Mouse (Mus musculus) limb, embryonic 15.5 days (tissue): ENCODE results near the gene Omp. TPM values are rescaled to one million over a fixed set of nuclear protein-coding genes. Genes with fewer than 3 reads are reported as not detected.

Experiments
- ATAC-seq: fragments of 200-750 bp; cut with Nextera tagmentation; 2 replicates; pipeline ENCODE4 v1.8.0; 2017; ENCODE audit warnings: low read depth, moderate TSS enrichment; ENCODE audit not compliant: insufficient number of reproducible peaks, low FRiP score, low TSS enrichment
- H3K27ac ChIP-seq: fragments of 300-500 bp; sonication (generic); 2 replicates; pipeline ENCODE4 v1.5.1; 2015; ENCODE audit warnings: moderate library complexity, mild to moderate bottlenecking, inconsistent platforms
- H3K27me3 ChIP-seq: fragments of 300-500 bp; sonication (generic); 2 replicates; pipeline ENCODE4 v1.6.1; 2015; ENCODE audit warnings: inconsistent platforms
- H3K36me3 ChIP-seq: fragments of 300-500 bp; sonication (generic); 2 replicates; pipeline ENCODE4 v1.6.1; 2015; ENCODE audit warnings: inconsistent platforms
- H3K4me1 ChIP-seq: fragments of 300-500 bp; sonication (generic); 2 replicates; pipeline ENCODE4 v1.6.1; 2015; ENCODE audit warnings: inconsistent platforms
- H3K4me2 ChIP-seq: fragments of 300-500 bp; sonication (generic); 2 replicates; pipeline ENCODE4 v1.6.1; 2015; ENCODE audit warnings: mild to moderate bottlenecking, inconsistent platforms
- H3K4me3 ChIP-seq: fragments of 300-500 bp; sonication (generic); 2 replicates; pipeline ENCODE4 v1.5.1; 2015; ENCODE audit warnings: mild to moderate bottlenecking, inconsistent platforms
- H3K9ac ChIP-seq: fragments of 300-500 bp; sonication (generic); 2 replicates; pipeline ENCODE4 v1.6.1; 2015; ENCODE audit warnings: inconsistent platforms
- H3K9me3 ChIP-seq: fragments of 300-500 bp; sonication (generic); 2 replicates; pipeline ENCODE4 v1.6.1; 2016; ENCODE audit warnings: inconsistent platforms
- WGBS: fragments of 180-500 bp; shearing (Covaris S2); methylation state at CpG from one replicate; pipeline ENCODE4 v1.1.7; 2015; 5-methylcytosine and 5-hydroxymethylcytosine counted together
- polyA plus RNA-seq: library from polyadenylated mRNA; unstranded; fragments of >200 nt; fragmentation: Nextera tagmentation; extraction: Ambion mirVana; gene quantifications from 2 replicates; pipeline ENCODE4 v1.2.1, GENCODE M21; 2015

The Omp gene
- polyA plus RNA-seq, 1 experiment from 2014 or later = 0.18 TPM

DNA sequence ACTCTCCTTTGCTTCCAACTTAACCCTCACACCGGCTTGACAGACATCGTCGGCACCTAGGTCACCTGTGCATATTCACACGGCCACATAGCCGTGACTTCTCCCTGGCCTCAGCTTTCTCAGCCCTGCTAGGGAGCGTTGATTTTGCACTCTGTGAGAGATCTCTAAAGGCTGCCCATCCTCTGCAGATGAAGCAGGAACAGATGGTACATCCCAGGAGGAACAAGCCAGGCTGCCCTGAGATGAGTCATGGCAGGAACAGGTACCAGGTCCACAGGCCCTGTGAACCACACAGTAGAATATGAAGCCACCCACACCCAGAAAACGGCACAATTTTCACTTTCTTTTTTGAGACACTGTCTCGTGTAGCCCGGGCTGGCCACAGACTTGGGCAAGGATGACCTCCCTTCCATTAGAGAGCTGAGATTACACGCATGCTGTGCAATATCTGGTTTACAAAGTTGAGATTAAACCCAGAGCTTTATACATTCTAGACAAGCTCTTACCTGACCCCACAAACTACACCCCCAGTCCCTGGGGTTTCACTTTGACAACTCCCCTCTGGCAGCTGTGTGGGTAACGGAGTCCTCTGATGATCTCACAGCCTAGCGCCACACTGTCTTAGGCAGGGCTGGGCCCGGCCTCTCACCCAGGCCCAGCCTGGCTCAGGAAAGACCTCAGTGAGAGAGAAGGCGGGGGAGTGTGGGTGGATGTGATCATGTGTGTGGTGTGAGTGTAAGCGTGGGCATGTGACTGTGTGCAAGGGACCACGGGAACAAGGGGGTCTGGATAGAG, 36.5 kb downstream of the Omp start:
- Histone ChIP-seq H3K4me1 (peaks cover 22% of the 10 kb centered on the region), H3K9me3 (no peaks in the 10 kb centered on the region), H3K36me3 (no peaks in the 10 kb centered on the region), H3K4me2 (no peak overlapping the region), H3K9ac (no peak overlapping the region), H3K4me3 (no peak overlapping the region), H3K27ac (no peak overlapping the region), H3K27me3 (peaks cover 19% of the 10 kb centered on the region; the same call in 1 of the 2 replicates)
- peak; percentile 32; the same call in 1 of the 2 replicates for ATAC-seq
- WGBS = 73% methylated on average over 16 of the region's 16 CpGs

DNA sequence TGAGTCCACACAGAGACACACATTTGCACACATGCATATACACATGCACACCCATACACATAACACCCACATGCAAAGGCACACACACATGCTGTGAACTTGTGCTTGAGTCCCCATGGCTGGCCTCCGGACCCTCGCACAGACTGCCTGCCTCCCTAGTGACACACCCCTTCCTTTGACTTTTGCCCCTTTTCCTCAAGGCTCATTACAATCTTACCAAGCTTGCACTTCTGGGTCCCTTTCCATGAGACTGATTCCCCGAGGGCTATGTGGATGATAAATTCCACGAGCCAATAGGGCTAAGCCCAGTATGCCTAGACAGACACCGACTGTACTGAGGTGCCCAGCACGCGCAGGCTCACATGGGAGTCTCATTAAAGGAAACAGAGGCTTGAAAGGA, 39.0 kb downstream of the Omp start:
- H3K9me3 ChIP-seq = no peaks in the 10 kb centered on the region
- H3K4me1 ChIP-seq = peaks cover 24% of the 10 kb centered on the region
- H3K4me3 ChIP-seq = no peak overlapping the region
- ATAC-seq = no peak
- no peak overlapping the region for H3K27ac ChIP-seq
- H3K36me3 ChIP-seq = no peaks in the 10 kb centered on the region
- WGBS = 76% methylated on average over 7 of the region's 7 CpGs
- H3K9ac ChIP-seq = no peak overlapping the region
- peaks cover 7% of the 10 kb centered on the region; the same call in 1 of the 2 replicates for H3K27me3 ChIP-seq
- H3K4me2 ChIP-seq = no peak overlapping the region

DNA sequence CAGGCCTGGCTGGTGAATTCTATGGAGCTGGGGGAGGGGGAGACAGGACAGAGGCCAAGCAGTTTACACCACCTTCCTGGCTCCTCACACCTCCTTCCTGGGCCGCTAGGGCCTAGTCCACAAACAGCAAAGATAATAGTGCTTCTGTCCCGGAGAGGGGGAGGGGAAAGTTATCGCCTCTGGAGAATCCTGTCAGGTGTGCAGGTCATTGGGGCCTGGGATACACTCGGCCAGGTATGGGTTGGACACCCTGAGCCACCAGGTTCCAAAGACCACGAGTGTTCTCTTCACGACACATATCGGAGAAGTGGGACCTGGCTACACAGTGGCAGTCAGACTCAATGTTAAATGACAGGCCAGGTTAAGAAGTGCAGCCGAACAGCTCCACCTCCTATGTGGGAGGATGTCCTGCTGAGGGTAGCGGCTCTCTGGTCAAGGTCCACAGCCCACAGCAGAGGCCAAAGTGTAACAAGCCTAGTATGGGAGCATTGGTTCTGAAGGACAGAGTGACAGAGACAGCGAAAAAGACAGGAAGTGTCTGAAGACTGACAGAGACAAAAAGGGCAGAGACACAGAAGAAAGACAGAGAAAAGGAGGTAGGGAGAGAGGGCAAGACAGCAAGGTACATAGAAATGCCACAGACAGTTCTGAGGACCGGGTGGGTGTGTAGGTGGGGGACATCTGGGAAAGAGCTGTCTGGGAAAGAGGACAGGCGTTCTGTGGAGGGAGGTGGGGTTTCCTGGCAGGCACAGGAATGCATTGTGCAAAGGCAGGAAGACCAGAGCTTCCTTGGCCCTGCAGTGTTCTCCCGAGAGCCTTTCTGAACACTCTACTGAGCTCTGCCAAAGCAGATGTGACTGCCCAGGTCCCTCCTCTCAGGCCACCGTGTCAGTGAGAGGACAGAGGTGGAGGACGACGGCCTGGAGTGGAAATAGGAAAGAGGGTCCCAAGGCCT, 40.5 kb downstream of the Omp start:
- WGBS = 71% methylated on average over 16 of the region's 16 CpGs
- Histone ChIP-seq H3K36me3 (no peaks in the 10 kb centered on the region), H3K4me1 (peaks cover 16% of the 10 kb centered on the region), H3K9ac (0 out of 2 replicates have a peak overlapping the region, but pooled peaks have one; percentile 0), H3K9me3 (no peaks in the 10 kb centered on the region), H3K27ac (0 out of 2 replicates have a peak overlapping the region, but pooled peaks have one; percentile 33), H3K4me3 (no peak overlapping the region), H3K27me3 (no peaks in the 10 kb centered on the region), H3K4me2 (no peak overlapping the region)
- ATAC-seq = no peak

DNA sequence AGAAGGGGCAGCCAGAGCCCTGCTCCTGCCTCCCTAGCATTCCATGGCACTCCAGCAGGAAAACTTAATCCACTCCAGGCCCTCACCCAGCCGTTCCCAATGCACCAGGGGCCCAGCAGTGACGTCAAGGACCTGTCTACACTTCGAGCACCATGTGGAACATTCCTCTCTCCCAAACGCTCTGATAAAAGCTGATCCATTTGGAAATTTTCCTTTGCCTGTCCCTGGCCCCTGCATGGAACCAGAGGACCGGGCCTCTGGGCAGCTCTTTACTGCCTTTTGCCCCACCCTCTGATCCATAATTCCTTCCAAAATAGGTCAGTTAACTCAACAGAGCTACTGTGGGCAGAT, 41.4 kb downstream of the Omp start:
- peak overlapping the region; percentile 33 for H3K27ac ChIP-seq
- peaks cover 16% of the 10 kb centered on the region for H3K4me1 ChIP-seq
- 55% methylated on average over 5 of the region's 5 CpGs for WGBS
- ATAC-seq = no peak
- H3K4me3 ChIP-seq = no peak overlapping the region
- H3K36me3 ChIP-seq = no peaks in the 10 kb centered on the region
- no peaks in the 10 kb centered on the region for H3K9me3 ChIP-seq
- no peak overlapping the region for H3K4me2 ChIP-seq
- no peak overlapping the region for H3K9ac ChIP-seq
- no peaks in the 10 kb centered on the region for H3K27me3 ChIP-seq

DNA sequence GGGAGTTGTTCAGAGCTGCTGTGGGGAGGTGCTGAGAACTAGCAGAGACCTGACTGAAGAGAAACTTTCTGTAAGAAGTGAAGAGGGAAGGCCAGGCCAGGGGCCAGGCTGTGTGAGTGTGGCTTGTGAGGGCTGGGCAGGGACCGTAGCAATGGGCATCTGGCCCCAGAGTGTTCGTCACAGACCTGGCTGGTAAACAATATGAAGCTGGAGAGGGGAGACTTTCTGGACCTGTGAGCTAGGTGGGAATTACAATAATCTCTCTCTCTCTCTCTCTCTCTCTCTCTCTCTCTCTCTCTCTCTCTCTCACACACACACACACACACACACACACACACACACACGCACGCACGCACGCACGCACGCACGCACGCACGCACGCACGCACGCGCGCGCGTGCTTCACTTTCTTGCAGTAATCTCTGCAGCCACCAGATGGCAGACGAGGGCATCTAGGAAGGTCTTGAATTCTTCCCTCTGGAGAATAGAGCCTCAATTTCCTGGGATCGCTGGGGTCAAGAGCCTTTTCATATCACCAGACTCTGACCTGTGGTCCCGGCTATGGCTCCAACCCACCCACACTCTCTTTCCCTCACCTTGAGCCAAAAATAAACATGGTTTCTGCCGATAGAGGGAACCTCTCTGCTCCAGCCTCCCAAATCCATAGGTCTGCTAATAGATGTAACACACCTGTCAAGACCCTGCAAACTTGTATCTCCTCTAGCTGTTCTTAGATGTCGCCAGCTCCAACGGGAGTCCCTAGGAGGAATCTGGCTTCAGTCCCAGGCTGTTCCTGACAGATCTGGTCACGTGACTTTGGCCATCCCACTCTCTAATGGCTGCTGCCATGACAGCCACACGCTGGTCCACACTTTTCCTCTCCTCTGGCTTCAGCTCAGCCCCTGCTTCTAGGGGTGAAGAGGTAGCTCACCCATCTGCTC, 42.0 kb downstream of the Omp start:
- H3K4me1 ChIP-seq = peaks cover 16% of the 10 kb centered on the region
- H3K27ac ChIP-seq = peak overlapping the region; percentile 33
- no peak overlapping the region for H3K9ac ChIP-seq
- no peaks in the 10 kb centered on the region for H3K9me3 ChIP-seq
- H3K36me3 ChIP-seq = no peaks in the 10 kb centered on the region
- no peak for ATAC-seq
- H3K4me3 ChIP-seq = peak overlapping the region; percentile 25
- H3K4me2 ChIP-seq = peak overlapping the region; percentile 39
- 18% methylated on average over 16 of the region's 26 CpGs for WGBS
- no peaks in the 10 kb centered on the region for H3K27me3 ChIP-seq

DNA sequence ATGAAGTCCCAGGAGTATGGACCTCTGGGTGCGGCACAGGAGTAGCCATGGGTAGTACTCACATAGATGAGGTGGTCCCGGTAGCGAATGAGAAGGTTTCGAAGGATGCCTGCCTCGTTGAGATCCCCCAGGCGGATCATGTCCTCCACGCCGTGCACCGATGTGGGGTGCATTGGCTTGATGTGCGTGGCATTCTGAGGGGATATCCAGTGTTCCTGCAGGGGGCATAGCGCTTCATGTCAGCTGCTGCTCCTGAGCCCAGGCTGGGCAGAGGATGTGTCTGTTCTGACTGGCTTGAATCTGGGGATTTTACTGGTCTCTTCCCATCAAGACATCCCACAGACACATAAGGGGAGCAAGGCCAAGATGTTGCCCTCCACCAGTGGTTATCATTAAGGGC, 42.8 kb downstream of the Omp start:
- H3K9me3 ChIP-seq = no peaks in the 10 kb centered on the region
- no peak for ATAC-seq
- 0 out of 2 replicates have a peak, but pooled peaks cover under 1% of the 10 kb centered on the region for H3K36me3 ChIP-seq
- H3K27ac ChIP-seq = no peak overlapping the region; the same call in 1 of the 2 replicates
- no peaks in the 10 kb centered on the region for H3K27me3 ChIP-seq
- peak overlapping the region; percentile 39; the same call in 1 of the 2 replicates for H3K4me2 ChIP-seq
- 94% methylated on average over 11 of the region's 11 CpGs for WGBS
- H3K4me1 ChIP-seq = peaks cover 16% of the 10 kb centered on the region
- H3K4me3 ChIP-seq = no peak overlapping the region
- no peak overlapping the region for H3K9ac ChIP-seq

DNA sequence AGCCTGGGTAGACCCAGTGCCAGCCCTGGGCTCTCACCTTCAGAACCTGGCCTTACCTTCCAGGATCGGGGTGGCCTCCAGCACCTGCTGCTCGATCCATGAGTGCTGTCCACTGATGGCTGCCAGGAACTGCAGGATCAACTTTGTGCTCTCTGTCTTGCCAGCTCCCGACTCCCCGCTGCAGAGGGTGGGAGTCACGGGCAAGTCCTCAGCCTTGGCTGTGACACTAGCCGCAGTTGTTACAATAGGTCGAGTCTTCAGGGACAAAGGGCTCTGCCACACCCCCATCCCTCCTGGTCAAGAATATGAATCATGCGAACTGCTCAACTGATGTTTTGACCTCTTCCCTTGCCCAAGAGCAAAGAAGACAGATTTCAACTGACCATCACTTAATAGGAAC, 47.7 kb downstream of the Omp start:
- 93% methylated on average over 8 of the region's 8 CpGs for WGBS

DNA sequence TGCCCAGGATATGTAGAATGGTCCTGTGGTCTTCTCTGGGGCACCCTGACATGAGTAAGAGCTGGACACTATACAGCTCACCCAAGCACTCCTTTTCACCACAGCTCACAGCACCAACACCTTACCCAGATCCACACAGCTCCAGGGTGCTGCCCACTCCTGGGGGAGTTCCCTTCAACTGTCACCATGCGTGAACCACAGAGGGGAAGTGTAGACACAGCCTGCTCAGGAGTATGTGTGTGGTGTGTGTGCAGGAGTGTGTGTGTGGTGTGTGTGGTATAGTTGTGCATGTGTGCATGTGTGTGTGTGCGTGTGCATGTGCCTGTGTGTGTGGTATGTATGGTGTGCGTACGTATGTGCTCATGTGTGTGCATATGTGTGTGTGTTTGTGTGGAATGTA, 49.5 kb downstream of the Omp start:
- no peak for ATAC-seq
- Histone ChIP-seq H3K4me1 (no peaks in the 10 kb centered on the region), H3K9me3 (no peaks in the 10 kb centered on the region), H3K27ac (no peak overlapping the region), H3K36me3 (peaks cover 12% of the 10 kb centered on the region), H3K4me3 (no peak overlapping the region), H3K27me3 (no peaks in the 10 kb centered on the region), H3K9ac (no peak overlapping the region), H3K4me2 (no peak overlapping the region)
- 94% methylated on average over 4 of the region's 4 CpGs for WGBS

More for the DNA sequence above, 47.7 kb downstream of the Omp start:
- Histone ChIP-seq H3K4me1 (peaks cover under 1% of the 10 kb centered on the region; the same call in 1 of the 2 replicates), H3K9ac (no peak overlapping the region), H3K4me2 (no peak overlapping the region), H3K4me3 (no peak overlapping the region), H3K36me3 (peaks cover 12% of the 10 kb centered on the region), H3K27ac (no peak overlapping the region), H3K27me3 (no peaks in the 10 kb centered on the region), H3K9me3 (no peaks in the 10 kb centered on the region)
- no peak for ATAC-seq

Other genes starting within 250 kb of the Omp start
- gene Gdpd4, start 225.5 kb downstream of the Omp start, polyA plus RNA-seq = not detected in 2 replicates
- 8.0 and 8.1 TPM in 2 replicates for gene Myo7a, start 26.0 kb downstream of the Omp start, polyA plus RNA-seq
- 10.1 and 11.5 TPM in 2 replicates for gene Capn5, start 32.8 kb upstream of the Omp start, polyA plus RNA-seq
- gene B3gnt6, start 54.0 kb upstream of the Omp start, polyA plus RNA-seq = 0.16 TPM in 1 of 2 replicates, not detected in the other
- gene Acer3, start 175.7 kb upstream of the Omp start, polyA plus RNA-seq = 47.2 and 48.3 TPM in 2 replicates
- gene Tsku, start 215.8 kb upstream of the Omp start, polyA plus RNA-seq = 20.7 and 21.6 TPM in 2 replicates